Mouse (Mus musculus): ENCODE results near the gene Dnmt3a. TPM values are rescaled to one million over a fixed set of nuclear protein-coding genes. Genes with fewer than 3 reads are reported as not detected.

Gene Dnmt3a
- total and polyA plus RNA-seq, 3 experiments, result 15.9 to 34.4 TPM; not detected in 1

GRCm38 (mm10) chr12:3817033-3817432, 11.2 kb downstream of the Dnmt3a start:
- Histone ChIP-seq H3K36me3 (ENCODE audit: control insufficient read depth in 1 of 2, insufficient read depth in 2 of 2, low read length in 2 of 2) (no peaks in the 10 kb centered on the region), H3K27ac (ENCODE audit: control insufficient read depth, low read depth, low read length) (no peak overlapping the region), H3K4me3 (ENCODE audit: control insufficient read depth in 1 of 2, insufficient read depth in 1 of 2, low read depth in 2 of 2, low read length in 2 of 2) (no peak overlapping the region), H3K27me3 (ENCODE audit: control insufficient read depth in 1 of 2, insufficient read depth in 2 of 2, low read length in 2 of 2) (no peaks in the 10 kb centered on the region), H3K9ac (ENCODE audit: control insufficient read depth, low read depth, low read length, poor library complexity, severe bottlenecking) (no peak overlapping the region), H3K79me2 (ENCODE audit: control insufficient read depth, insufficient read depth, low read length, poor library complexity) (no peaks in the 10 kb centered on the region), H3K4me1 (ENCODE audit: control insufficient read depth in 1 of 2, insufficient read depth in 2 of 2, low read length in 2 of 2) (0 out of 4 replicates have a peak, but pooled peaks cover 0 to 2% of the 10 kb centered on the region in 2 experiments), H3K9me3 (replicated peaks; ENCODE audit: insufficient read depth, low read length) (no peaks in the 10 kb centered on the region)
- peak; percentile 30 for DNase-seq (ENCODE audit: low read depth, low spot score)
- TF ChIP-seq SIN3A (IDR thresholded peaks at IDR 0.05; ENCODE audit: low read length) (no peak), GABPA (IDR thresholded peaks at IDR 0.05; ENCODE audit: low read depth, low read length) (no peak), RAD21 (IDR thresholded peaks at IDR 0.05; ENCODE audit: low read depth, low read length) (peak; percentile 2), SMC3 (IDR thresholded peaks at IDR 0.05; ENCODE audit: low read depth, low read length) (peak; percentile 14; the same call in 1 of the 2 replicates), CTCF (IDR thresholded peaks at IDR 0.05 in 2 of 3, conservative IDR thresholded peaks at IDR 0.05 in 1 of 3; ENCODE audit: control insufficient read depth in 1 of 3, insufficient read depth in 1 of 3, low read depth in 2 of 3, low read length in 3 of 3, poor library complexity in 1 of 3, severe bottlenecking in 1 of 3) (peak in 2 of 3 experiments; percentile 28 to 43; a peak in 3 of 6 replicates)

GRCm38 (mm10) chr12:3817566-3817965, 11.8 kb downstream of the Dnmt3a start:
- TF ChIP-seq ELF1 (IDR thresholded peaks at IDR 0.05; ENCODE audit: low read depth, low read length) (no peak), SIN3A (IDR thresholded peaks at IDR 0.05; ENCODE audit: low read length) (no peak), CHD2 (IDR thresholded peaks at IDR 0.05; ENCODE audit: low read length) (no peak), TBP (IDR thresholded peaks at IDR 0.05; ENCODE audit: low read depth, low read length) (no peak), CHD1 (IDR thresholded peaks at IDR 0.05; ENCODE audit: low read depth, low read length) (no peak), TCF12 (IDR thresholded peaks at IDR 0.05; ENCODE audit: low read depth, low read length) (no peak), JUND (IDR thresholded peaks at IDR 0.05; ENCODE audit: low read depth, low read length) (no peak), KAT2A (conservative IDR thresholded peaks at IDR 0.05; ENCODE audit: low read depth, low read length) (no peak), POLR2A (IDR thresholded peaks at IDR 0.05; ENCODE audit: control insufficient read depth in 1 of 2, insufficient read depth in 1 of 2, low read depth in 1 of 2, low read length in 2 of 2, poor library complexity in 1 of 2) (no peak), EP300 (IDR thresholded peaks at IDR 0.05; ENCODE audit: low read depth in 1 of 2, low read length in 2 of 2) (no peak), MXI1 (IDR thresholded peaks at IDR 0.05; ENCODE audit: low read depth, low read length) (no peak), POLR2AphosphoS2 (IDR thresholded peaks at IDR 0.05; ENCODE audit: low read length) (no peak), NELFE (IDR thresholded peaks at IDR 0.05; ENCODE audit: low read depth, low read length) (no peak), USF1 (IDR thresholded peaks at IDR 0.05; ENCODE audit: low read depth, low read length) (no peak), NRF1 (IDR thresholded peaks at IDR 0.05; ENCODE audit: insufficient read depth, low read depth, low read length, poor library complexity, severe bottlenecking) (no peak), MAZ (IDR thresholded peaks at IDR 0.05; ENCODE audit: low read depth, low read length) (no peak)
- H3K4me1 ChIP-seq (ENCODE audit: control insufficient read depth in 1 of 2, insufficient read depth in 2 of 2, low read length in 2 of 2), result 0 out of 4 replicates have a peak, but pooled peaks cover 0 to 2% of the 10 kb centered on the region in 2 experiments
- no peak for DNase-seq (ENCODE audit: low read depth, low spot score)

More at GRCm38 (mm10) chr12:3817566-3817965, 11.8 kb downstream of the Dnmt3a start:
- Histone ChIP-seq H3K27ac (ENCODE audit: control insufficient read depth, low read depth, low read length) (no peak overlapping the region), H3K9me3 (replicated peaks; ENCODE audit: insufficient read depth, low read length) (no peaks in the 10 kb centered on the region), H3K4me3 (ENCODE audit: control insufficient read depth in 1 of 2, insufficient read depth in 1 of 2, low read depth in 2 of 2, low read length in 2 of 2) (no peak overlapping the region), H3K36me3 (ENCODE audit: control insufficient read depth in 1 of 2, insufficient read depth in 2 of 2, low read length in 2 of 2) (no peaks in the 10 kb centered on the region), H3K79me2 (ENCODE audit: control insufficient read depth, insufficient read depth, low read length, poor library complexity) (no peaks in the 10 kb centered on the region), H3K27me3 (ENCODE audit: control insufficient read depth in 1 of 2, insufficient read depth in 2 of 2, low read length in 2 of 2) (no peaks in the 10 kb centered on the region), H3K9ac (ENCODE audit: control insufficient read depth, low read depth, low read length, poor library complexity, severe bottlenecking) (no peak overlapping the region)

Measured in MEL (cell line).